Mouse (Mus musculus) heart, adult 9 months (tissue): ENCODE results near the gene Ehd3.
A peak's percentile ranks its signal among the peaks of the same experiment; 100 is the strongest.
"Not testable (repeated sequence)": the region's sequence is repeated elsewhere in the genome, so short reads cannot be mapped to it uniquely, and the experiment has no call there.

Experiments used
- DNase-seq, 2 experiments: peaks; one replicate each; pipeline ENCODE4 v3.0.0; 2022; ENCODE audit warnings: low spot score in 2 of 2

Ehd3 gene

DNA sequence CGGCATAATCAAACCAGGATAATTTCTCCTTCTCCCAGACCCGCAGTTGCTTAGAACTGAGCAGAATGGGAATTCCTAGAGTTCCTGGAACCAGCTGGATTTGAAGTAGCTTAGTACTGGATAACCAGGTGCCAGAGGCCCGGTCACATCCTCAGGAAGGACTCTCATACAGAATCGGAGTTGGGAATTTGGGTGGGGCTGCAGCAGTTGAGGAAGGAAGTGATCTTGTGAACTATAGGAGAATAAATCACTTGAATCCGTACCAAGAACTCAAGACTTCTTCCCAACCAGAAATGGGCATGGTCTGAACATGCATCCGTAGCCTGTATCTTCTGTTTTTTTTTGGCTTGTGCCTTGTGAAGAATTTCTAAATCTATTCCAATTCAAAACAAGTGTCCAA is 22.2 kb downstream of the Ehd3 start:
- DNase-seq, result no peak

DNA sequence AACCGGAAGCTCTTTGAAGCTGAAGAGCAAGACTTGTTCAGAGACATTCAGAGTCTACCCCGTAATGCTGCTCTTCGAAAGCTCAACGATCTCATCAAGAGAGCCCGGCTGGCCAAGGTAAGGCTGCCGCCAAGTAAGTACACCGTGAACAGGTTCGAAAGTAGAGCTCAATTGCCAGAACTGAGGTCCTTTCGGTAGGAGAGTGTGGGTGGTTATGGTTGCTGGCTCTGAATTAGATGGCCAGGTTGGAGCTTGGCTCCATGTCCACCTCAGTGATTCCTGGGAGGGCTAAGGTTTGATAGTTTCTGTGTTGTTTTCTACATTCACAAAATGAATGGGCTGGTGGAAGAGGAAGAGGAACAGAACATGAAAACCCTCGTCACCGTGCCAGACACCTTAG is 23.5 kb downstream of the Ehd3 start:
- DNase-seq, result no peak

DNA sequence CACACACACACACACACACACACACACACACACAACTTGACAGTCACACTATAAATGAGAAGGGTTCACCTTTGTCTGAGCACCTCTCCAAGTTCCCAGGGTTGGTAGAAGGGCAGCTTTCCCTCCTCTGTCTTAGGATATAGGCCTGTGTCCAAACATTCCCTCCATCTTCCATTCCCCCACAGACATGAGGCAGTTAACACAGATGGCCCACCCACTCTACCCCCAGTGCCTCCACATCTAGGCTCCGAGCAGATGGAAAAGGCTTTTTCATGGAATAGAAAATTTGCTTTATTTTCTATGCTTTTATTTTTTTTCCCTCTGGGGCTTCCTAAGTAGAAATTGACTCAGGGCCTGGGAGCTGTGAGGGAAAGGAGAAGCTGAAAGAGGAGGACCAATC is 26.6 kb downstream of the Ehd3 start:
- DNase-seq, result no peak

DNA sequence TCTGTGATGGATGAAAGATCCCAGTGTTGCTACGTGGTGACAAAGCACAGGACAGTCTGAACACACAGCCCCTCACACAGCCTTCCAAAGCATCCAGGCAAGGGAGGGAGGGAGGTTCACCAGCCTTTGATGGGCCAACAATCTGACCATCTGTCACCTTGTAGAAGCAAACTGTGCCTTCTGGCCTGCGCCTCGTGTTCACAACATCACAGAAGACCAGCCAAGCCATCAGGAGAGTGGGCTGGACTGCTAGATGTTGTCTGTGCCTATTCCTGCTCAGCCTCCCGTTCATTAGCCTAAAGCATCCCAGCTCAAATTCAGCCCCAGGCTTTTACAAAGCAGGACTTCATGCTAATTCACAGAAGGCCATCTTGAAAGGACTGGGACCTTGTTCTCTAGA is 27.5 kb downstream of the Ehd3 start:
- no peak for DNase-seq

DNA sequence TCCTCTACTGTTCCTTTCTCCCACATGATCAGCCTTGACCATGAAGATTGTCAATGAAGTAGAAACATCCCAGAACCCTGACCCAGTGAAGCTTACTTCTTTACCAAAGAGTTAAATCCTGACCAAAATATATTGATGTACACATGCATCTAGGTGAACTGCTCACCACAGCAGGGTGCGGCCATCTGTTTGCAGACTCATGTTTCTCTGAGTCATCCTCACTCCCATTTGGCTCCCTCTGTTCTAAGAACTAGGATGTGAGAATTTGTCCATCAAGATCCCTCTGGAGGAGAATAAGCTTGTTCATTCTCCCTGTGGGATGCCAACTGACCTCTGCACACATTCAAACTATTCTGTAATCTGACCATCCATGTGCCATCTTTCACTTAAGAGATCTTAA is 29.0 kb downstream of the Ehd3 start:
- DNase-seq, result no peak

DNA sequence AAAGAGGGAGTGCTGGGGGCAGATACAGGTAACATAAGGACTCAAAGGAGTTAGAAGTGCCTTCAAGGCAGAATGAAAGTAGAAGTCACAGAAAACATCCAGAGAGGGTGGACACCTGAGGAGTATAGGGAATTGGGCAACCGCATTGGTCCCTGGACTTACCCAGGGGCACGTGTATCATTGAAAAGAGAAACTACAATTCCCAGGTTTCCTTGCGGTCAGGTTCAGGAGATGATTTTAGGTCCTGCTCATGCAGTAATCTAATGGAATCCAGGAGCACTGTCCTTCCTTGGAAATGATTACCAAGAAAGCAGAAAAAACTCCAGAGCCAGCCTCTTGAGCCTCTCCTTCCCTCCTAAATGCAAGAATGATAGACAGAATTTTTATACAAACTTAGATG is 29.5 kb downstream of the Ehd3 start:
- DNase-seq, result no peak

DNA sequence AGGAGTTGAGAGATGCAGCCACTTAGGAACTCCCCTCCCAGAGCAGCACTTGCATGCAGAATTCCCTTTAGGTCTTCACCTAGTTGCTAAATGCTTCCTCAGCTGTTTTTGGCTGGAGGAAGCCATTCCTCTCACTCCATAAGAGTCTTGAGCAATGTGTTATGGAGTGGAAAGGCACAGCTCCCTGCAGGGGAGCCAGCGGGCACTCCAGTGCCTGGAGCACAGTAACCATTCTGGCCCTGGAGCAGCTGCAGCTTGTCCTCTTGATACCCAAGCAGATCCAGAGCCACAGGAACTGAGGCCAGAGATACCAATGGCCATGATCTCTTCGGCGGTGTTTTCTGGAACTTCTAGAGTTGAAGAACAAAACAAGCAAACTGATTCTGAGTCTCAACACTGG is 32.7 kb downstream of the Ehd3 start:
- no peak for DNase-seq

DNA sequence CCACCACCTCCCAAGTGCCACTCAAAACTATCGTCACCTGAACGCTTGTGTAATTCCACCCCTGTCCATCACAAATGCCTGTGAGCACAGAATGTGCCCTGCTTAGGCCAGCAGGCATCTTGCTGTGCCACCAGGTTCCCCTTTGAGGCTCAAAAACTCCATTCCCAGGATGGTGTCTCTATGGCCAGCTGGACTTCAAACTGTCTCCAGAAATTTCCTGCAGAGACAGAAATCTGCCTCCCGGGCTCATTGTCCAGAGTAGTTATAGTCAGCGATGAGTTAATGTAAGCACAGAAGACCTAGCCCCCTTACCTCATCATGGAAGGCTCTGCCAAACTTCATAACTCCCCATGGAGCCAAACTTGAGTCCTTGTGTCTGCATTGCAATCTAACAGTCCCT is 33.3 kb downstream of the Ehd3 start:
- DNase-seq, result no peak

DNA sequence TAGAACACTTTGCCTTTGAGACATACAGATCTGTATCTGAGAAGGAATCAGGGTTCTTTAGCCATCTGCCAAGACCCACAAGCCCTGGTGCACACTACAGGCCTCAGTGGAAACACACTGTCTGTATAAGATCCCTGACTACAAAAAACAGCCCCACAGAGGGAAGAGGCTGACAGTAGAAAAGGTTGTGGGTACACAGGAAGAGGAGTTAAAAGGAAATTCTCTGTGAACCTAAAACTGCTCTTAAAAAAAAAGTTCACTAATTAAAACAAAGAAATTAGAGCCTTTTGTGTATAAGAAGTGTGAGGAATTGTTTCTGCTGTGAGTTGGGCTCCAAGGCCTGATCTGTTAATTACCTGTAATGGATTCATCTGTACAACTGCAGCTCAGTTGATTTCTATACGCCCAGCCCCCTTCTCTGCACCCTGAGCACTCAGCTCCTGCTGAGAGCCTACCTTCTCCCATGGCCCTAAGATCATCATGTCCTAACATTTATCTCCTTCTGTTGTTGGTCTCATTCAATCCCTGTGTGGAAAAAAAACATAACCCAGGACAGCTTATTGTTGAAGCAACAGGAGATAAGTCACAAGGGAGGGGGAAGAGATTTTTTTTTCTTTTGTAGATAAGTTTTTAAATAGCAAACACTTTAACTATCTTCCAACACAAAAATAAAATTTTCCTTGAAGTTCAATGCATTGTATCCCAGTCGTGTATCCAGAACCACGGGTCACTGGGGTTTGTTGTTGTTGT is 35.3 kb downstream of the Ehd3 start:
- no peak for DNase-seq

DNA sequence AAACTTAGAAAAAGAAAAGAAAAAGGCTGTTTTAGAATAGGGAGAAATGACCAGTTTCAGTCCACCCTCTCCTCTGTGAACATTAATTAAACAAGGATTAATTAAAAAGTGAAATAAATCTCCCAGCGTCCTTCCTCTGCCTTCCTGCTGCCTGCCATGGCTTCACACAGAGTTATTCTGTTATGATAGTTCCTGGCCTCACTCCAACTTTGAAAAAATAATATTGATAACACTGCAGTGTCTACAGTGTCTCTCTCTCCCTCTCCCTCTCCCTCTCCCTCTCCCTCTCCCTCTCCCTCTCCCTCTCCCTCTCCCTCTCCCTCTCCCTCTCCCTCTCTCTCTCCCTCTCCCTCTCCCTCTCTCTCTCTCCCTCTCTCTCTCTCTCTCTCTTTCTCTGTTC is 35.9 kb downstream of the Ehd3 start:
- DNase-seq, result not testable (repeated sequence)

DNA sequence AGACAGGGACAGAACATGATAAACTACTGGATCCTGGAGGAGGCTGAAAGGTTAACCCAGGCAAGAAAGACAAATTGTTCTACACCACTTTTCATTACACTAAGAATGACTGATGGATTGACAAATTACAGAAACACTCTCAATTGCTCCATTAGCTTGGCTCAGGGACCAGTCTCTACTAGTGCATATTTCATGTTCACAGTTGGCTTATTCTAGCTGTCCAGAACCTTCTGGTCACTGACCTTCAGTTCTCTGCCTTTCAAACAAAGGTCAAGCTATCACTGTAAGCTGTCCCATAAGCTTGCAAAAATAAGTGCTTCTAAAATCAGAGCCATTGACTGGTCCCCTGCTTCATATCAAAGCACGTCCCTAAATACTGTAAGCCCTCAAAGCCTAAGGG is 39.0 kb downstream of the Ehd3 start:
- DNase-seq, result no peak

DNA sequence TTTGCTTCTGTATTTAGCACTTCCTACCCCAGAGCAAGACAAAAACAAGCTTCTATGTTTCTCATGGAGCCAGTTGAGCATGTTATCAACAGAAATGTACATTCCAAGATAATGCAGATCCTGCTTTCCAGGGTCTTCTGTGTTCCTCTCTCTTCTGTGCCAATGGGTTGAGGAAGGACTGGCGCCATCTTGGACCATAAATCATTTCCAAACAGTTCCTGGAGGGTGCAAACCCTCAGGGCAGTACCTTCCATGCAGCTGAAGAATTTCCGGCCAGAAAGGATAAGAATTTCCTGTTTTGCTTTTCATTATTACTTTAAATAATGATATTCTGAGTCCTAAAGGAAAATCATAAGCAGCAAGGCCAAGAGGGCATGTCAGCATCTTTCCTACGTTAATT is 41.7 kb downstream of the Ehd3 start:
- no peak for DNase-seq

DNA sequence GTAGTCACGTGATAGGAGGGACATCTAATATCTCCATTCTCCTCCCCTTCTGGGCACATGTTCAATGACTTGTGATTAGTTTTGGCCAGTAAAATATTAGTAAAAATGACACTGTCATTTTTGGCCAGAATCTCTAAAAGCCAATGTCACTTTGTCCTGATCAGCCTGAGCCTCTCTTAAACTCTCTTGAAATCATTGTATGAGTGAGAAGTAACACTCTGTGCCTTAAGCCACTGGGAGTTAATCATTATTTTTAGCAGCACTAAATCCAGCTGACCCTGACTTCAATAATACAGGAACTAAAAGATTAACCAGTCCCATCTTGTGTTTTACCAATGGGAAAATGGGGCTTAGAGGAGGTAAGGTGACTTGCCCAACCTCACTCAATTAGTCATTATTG is 43.5 kb downstream of the Ehd3 start:
- DNase-seq, result no peak

DNA sequence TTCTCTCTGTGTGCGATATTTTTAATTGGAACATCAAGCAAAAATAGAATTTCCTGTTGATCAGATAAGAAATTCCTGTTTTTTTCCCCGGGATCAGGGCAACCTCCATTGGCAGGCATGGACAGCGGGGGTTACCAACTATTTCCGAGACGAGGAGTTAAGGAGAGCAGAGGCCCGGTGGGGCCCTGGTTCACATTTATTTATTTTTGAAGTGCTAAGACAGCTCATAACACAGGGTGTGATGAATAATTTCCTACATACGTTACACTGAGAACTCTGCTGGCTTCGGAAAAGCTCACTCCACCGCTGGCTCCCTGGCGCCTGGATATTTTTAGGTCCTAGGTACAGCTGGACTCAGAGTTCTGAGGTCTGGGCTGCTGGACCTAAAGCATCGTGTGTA is 49.1 kb downstream of the Ehd3 start:
- DNase-seq, result no peak

DNA sequence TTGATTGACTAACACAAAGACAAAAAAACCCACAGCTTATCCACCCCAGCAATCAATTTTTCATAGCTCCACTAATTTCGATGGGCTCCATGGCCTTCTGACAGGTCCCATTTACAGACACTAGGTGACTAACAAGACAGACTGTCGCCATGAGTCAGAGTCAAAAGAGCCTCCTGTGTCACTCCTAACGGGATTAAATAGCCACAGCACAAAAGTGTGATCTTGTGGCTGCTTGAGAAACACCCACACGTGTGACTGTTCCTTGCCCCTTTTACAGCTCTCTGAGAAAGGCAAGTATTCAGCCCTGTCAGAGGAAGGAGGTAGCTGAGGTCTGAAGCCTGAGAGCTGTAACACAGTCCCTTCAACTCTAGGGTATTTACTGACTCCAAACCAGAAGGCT is 49.8 kb downstream of the Ehd3 start:
- no peak for DNase-seq

DNA sequence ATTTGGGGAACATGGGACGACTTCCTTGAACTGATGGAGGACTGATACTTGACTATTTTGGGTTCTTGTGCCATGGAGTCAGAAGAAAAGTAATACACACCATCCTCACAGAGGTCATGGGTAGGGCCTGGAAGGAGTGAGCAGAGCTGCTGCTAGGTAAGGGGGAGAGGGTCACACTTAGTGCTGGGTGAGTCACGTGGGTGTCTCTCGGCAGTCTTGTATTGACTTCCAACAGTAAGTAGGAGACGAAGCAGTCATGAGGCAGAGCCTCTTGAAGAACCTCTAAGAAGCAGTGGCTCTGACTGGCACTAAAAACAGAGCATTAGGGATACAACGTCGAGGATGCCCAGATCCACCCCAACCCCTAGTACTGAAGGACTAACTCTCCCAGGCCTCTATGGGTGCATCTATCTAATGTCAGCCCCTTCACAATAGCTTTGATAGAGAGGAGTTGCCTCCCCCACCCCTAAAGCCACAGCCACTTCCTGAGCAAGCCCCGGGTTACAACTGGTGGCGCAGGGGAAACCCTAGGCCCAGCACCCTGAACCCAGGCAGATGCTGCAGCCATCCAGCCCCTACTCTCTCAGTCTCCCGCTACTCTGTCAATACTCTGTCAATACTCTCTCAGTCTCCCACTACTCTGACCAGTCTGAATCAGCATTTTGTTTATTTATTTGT is 65.2 kb downstream of the Ehd3 start:
- DNase-seq, result no peak

DNA sequence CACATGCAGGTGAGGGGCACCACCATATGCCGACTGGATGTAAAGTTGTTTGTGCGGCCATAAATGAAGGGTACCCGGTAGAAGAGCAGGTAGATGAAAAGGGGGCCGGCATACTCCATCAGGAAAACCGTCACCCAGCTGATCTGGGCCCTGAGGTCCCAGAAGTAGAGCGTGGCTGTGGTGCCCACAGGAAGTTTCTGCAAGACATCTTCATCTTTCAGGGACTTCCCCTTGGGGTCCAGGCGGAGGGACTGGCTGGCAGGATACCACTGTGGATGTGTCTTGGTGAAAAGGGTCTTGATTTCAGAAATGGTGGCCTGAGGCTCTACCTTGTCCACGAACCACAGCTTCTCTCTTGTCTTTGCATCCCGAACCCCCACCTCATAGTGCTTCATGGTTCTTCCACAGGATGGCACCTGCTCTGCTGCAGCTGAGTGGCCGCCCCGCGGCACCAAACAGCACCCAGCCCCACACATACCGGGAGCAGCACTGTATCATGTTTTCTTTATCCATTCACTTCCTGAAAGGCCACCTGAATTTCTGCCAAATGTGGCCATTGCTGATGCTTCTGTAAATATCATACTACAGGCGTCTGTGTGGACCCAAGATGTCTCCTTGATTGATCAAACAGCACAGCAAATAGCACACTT is 67.1 kb downstream of the Ehd3 start:
- DNase-seq, result no peak

DNA sequence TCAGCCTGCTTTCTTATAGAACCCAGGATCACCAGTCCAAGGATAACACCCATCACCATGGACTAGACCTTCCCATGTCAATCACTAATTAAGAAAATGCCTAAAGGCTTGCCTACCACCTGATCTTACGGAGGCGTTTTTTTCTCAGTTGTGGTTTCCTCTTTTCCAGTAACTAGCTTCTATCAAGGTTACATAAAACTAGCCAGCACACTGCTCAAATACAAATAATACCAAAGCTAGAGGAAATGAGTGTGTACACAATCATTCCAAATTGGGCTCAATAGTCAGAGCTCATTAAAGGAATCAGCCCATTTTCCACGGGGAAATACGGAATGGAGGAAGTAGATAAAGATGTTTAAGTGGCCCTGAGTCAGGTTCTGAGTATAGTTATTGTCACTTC is 71.3 kb downstream of the Ehd3 start:
- DNase-seq, result no peak

DNA sequence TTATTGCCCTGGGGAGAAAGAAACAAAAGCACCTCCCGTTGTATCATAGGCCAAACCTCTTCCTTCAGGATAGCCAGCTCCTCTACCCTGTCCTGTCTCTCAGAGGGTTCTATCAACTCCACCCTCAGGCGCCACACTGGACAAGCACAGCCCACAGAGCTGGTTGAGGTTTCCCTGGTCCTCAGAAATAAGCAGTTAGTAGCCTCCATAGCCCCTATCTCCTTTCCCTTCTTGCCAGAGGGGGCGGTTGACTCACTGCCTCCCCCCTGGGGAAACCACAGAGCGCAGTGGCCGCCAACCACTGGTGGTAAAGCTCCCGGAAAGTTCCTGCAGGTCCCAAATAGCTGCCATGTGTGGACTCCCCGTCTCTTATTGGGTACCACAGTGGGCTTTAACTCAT is 71.7 kb downstream of the Ehd3 start:
- no peak for DNase-seq

DNA sequence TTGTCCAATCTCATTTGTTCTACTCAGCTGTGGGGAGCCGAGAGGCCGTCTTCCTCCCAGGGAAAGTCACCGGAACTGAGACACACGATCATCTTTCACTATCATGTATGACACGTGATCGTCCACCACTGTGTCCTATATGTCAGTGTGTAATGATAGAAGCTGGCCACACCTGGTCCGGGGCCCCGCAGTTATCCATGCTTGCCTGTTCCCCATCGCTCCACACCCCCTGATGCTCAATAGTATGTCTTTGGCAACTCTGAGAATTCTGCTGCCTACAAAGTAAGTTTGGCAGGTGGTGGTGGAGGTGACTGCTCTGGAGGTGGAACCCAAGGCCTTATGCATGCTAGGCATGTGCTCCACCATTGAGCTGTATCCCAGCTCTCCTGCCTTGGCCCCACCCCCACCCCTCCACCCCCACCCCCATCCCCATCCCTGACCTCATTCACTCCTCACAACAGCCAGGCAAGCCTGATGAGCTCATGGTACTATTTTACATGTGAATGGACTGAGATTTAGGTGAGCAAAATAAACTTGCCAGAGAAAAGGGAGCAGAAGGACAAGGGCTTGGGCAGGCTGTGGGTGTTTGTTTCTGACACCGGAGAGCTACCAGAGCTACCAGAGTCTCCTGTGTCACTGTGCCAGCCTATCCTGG is 75.5 kb downstream of the Ehd3 start:
- DNase-seq, result no peak

DNA sequence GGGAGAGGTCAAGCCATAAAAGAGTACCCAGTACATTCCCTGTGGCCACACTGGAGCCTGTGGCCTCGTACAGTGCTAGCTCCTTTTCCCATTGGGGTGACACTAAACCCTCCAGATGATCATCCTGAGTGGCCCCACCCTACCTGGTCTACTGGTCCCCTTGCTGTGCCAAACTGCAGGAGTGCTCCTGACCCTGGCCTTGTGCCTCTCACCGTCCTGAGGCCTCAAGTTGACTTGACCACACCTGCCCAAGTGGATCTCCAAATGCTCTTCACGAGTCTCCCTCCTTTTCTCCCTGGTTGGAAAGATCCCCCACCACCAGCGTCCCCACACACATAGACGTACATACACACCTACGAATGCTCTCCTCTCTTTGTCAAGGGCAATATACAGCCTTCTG is 76.4 kb downstream of the Ehd3 start:
- no peak for DNase-seq

DNA sequence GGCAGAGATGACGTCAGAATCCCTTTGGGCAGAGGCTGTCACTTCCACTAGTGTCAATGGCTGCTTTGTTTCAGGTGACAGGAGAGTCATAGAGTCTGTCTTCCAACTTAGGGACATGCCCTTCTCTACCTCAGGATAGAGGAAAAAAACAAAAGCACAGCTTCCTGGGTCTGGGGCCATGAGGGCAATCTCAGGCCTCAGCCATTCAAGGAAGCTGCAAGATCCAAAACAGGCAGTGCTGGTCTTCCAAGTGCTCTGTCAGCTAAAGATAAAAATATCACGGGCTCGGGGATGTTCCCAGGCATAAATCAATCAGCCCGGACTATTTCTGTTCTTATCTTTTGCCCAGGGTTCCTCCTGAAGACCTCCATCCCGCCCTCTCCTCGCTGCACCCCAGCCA is 77.4 kb downstream of the Ehd3 start:
- DNase-seq, result peak in 1 of 2 experiments; percentile 6
